Mouse (Mus musculus): ENCODE results near the gene Arhgap25.

DNA sequence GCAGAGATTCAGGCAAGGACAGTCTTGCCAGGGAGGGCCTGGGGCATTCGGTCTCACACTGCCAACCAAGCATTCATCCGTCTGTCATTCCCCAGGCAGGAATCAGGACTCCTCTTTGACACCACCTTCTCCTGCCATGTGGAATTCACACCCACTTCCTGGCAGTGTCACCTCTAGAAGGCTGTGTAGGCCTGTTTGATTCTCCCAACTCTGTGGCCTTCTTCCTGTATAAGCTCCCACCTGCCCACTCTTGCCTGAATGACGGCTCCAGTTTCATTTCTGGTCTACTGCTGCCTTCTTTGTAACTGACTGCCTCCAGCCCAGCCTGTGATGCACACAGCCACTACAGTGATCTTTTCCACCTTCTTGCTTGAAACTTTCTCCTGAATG lies 49.2 kb downstream of the Arhgap25 start:
- TF ChIP-seq POLR2A (IDR thresholded peaks at IDR 0.05; ENCODE audit: low read depth, low read length) (no peak), CTCF (IDR thresholded peaks at IDR 0.05; ENCODE audit: extremely low read depth, insufficient read length, insufficient replicate concordance, low read depth, low read length) (no peak)
